Mouse (Mus musculus): ENCODE data around the gene Trub1.
A peak's percentile ranks its signal among the peaks of the same experiment; 100 is the strongest.

The Trub1 gene

DNA sequence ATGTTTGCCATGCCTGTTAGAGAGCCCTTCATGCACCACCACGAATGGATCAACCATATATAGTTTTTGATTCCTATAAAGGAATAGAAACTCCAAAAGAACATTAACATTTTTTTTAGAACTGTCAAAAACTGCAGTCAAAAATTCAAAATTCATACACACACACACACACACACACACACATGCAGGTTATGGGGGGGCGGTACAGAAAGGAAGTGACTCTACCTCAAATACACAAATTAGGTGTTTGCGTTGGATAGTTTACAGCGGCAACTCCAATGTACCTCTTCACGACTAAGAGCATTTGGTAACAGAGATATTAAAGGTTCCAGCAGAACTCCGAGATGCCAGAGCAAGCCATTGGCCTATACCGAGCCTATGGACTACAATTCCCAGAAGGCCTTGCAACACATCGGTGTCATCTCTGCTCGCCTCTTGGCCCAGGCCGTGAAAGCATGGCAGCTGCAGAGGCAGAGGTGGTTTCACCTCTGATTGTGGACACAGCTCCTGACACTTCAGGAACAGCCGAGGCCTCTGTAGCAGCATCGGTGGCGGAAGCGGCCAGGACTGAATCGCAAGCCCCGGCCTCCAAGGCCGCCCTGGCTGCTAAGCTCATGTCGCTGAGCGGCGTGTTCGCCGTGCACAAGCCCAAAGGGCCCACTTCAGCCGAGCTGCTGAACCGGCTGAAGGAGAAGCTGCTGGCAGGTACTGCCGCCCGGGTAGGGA lies at the start of gene Trub1:
Gene Trub1, plus strand, starts transcription at position 421 of the 726 bp plus-strand sequence.
- peak; percentile 67 to 75 for DNase-seq (ENCODE audit: low spot score in 2 of 2)

GRCm38 (mm10) chr19:57403700-57404501 lies 48.8 kb upstream of the Trub1 start:
- DNase-seq (ENCODE audit: low spot score in 2 of 2) = peak; percentile 48 to 81

DNA sequence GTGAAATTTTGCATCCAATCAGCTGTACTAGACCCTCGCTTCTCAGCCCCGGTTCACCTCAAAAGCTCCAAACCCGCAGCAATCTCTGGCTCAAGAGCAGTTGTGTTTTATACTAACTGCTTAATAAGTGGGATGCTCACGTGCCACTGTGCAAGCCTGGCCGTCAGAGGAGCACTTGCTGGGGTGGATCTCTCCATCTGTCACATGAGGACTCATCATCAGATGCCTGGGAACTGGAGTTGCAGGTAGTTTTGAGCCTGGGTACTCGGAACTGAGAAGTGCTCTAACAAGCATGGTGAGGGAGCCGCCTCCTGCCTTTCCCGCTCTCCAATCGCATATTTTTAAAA lies 48.2 kb upstream of the Trub1 start:
- DNase-seq (ENCODE audit: low spot score in 2 of 2) = no peak

DNA sequence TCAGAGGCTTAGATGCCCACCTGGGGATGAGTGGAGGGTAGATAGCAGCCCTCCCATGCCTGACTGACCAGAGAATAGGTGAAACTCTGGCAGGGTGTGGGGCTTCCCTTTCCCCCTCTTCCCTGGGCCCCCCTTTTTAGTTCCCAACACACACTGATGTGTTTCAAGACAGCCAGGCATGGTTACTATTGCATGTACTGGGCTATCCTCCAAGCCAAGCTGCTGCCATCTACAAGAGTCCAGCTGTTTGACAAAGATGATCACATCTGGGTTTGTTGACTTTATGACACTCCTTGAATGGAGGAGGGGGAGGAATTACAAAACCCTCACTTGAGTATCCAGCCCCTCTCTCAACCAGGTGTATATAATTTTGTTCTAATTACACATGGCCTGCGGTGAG lies 44.8 kb upstream of the Trub1 start:
- no peak for DNase-seq (ENCODE audit: low spot score in 2 of 2)

- peak; percentile 50 to 62 for DNase-seq (ENCODE audit: low spot score in 2 of 2)
Measured at GRCm38 (mm10) chr19:57411375-57412196, 41.1 kb upstream of the Trub1 start.

GRCm38 (mm10) chr19:57413170-57413569 lies 39.5 kb upstream of the Trub1 start:
- no peak for DNase-seq (ENCODE audit: low spot score in 2 of 2)

DNA sequence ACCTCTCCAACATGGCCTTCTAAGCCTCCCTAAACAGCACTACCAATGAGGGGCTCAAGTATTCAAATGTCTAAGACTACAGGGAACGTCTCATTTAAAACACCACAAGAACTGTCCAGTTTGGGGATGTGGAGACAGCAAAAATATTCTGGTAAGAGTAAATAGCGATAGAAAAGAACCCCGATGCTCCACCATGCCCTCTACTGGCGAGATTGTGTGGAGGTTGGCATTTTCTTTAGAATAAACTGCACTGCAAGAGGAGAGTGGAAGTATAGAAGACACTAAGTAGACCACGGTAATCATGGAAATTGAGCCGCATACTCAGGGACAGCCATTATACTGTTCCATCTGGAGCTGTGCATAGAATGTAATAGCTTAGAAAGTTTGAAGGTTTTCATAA lies 38.8 kb upstream of the Trub1 start:
- DNase-seq (ENCODE audit: low spot score in 2 of 2) = peak in 1 of 2 experiments; percentile 33

- no peak for DNase-seq (ENCODE audit: low spot score in 2 of 2)
Measured at GRCm38 (mm10) chr19:57415031-57415807, 37.5 kb upstream of the Trub1 start.

DNA sequence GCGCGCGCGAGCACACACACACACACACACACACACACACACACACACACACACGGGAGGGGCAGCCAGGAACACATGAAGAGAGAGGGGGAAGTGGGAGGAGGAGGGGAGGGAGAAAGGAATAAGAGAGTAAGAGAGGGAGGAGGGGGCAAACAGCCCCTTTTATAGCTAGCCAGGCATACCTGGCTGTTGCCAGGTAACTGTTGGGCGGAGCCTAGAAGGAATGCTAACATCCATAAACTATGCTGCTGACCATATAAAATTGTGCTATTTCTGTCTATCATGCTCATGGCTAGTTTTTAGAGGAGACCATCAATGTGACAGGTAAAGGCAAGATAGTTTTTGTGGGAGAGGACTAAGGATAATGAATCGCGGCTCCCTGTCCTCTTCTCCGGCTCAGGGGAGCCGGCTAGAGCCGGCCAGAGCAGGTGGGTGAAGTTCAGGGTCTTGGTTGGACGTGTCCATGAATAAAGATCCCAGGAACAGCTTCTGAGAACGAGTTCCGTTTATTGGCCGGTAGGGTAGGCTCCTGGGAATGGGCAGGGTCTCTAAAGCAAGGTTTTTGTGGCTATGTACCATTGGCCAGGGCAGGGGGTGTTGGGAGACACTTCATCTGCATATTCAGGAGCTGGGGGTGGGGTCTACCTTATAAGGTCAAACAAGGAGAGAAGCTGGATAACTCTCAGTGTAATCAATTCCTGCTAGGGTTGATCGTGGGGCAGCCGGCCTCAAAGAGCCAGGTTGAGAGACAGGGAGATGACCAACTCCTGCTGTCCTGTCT lies 34.7 kb upstream of the Trub1 start:
- DNase-seq (ENCODE audit: low spot score in 2 of 2) = no peak

DNA sequence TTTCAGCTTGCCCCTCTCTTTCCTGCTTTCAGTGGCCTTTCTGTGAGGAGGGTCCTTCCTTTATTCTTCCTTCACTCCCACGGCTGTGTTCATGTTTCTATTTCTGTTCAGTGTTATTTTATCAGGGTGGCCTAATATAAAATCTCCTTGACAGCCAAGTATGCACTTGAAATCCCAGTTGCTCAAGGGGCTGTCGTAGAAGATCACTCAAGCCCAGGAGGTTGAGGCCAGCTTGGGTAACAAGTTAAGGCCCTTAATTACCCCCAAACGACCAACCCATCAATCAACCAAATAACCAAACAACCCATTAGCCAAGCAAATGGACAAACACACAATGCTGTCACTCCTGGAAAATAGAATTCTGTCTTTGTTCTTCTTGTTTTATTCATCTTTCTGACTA lies 29.3 kb upstream of the Trub1 start:
- no peak for DNase-seq (ENCODE audit: low spot score in 2 of 2)

- DNase-seq (ENCODE audit: low spot score in 2 of 2) = no peak
Measured at GRCm38 (mm10) chr19:57425296-57425695, 27.4 kb upstream of the Trub1 start.

DNA sequence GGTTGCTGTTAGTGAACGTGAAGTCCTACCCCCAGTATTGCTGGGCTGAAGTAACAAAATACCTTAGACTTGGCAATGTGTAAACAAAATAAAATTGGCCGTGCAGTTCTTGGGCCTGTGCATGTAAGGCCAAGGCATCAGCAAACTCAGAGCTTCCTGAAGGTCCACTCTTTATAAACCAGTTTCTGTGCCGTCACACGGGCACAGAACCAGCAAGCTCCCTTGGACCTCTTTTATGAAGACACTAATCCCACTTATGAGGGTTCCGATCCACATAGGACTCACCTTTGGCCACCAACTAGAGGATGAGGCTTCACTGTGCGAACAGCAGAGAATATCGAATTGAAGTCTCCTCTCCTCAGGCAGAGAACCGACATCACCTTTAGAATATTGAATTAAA lies 25.9 kb upstream of the Trub1 start:
- DNase-seq (ENCODE audit: low spot score in 2 of 2) = no peak

DNA sequence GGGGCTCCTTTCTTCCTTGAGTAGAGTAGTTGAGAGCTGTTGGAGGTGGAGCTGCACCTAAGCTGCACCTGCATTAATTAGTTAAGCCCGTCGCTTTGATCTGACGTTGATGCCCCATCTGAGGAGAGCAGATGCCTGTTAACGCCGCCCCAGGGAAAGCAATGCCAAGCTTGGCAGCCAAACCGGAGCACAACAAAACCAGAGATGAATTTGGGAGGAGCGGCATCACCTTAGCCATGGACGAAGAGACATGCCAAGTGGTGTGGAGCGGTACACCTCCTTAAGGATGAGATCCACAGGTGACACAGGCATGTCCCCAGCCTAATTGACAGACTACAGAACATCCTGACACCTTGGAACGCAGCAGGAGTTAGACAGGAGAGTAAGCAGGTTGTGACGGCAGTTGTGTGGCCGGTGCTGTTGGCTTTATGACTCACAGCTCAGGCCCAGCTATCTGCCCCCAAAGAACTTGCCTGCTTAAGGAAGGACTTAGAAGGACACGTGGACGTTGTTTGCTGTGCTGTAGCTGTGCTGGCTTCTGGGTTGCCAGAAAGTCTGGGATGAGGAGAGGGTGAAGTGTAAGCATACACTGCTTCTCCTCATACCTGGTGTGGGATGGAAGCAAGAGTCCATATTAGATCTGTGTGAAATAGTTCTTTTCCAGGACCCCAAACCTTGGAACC lies 24.8 kb upstream of the Trub1 start:
- DNase-seq (ENCODE audit: low spot score in 2 of 2) = no peak

GRCm38 (mm10) chr19:57428641-57429040 lies 24.1 kb upstream of the Trub1 start:
- DNase-seq (ENCODE audit: low spot score in 2 of 2) = no peak

DNA sequence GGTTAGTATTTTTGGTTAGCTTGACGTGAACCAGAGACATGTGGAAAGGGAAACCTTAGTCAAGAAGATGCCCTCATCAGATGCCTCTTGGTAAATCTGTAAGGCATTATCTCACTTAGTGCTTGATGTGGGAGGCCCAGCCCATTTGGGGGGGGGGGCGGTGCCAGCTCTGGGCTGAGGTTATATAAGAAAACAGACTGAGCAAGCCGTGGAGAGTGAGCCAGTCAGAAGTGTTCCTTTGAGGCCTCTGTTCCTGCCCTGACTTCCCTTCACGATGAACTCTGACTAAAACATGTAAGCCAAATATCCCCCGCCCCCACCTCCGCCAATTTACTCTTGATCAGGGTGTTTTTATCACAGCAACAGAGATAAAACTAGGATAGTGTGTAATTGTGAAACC lies 22.8 kb upstream of the Trub1 start:
- DNase-seq (ENCODE audit: low spot score in 2 of 2) = peak; percentile 63 to 72

DNA sequence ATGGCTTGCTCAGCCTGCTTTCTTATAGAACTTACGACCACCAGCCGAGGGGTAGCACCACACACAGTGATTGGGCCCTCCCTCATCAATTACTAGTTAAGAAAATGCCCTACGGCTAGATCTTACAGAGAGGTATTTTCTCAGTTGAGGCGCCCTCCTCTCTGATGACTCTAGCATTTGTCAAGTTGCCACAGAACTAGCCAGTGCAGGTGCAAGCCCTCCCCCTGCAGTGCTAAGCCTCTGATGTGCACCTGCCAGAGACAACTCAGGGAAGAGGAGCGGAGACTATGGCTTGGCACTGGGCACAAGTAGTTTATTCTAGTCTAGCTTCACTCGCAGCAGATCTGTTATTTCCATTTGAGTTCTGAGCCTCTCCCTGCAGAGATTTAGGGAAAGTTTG lies 21.2 kb upstream of the Trub1 start:
- peak; percentile 73 to 76 for DNase-seq (ENCODE audit: low spot score in 2 of 2)

DNA sequence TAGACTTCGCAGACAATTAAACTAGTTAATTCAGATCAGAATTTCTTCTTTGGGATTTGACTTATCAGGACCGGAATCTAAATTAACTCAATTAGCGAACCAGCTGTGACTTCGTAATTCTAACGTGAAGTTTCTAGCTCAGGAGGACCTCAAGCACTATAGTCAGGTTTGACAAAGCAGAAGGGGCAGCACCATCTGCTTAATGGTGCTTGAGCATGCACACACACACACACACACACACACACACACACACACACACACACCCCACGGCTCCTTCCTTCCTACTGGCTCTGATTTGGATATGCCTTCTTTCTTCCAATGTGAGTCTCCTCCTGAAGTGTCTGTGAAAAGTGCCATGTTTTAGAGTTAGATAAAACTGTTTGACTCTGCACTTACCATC lies 18.7 kb upstream of the Trub1 start:
- DNase-seq (ENCODE audit: low spot score in 2 of 2) = no peak

GRCm38 (mm10) chr19:57436586-57437021 lies 16.1 kb upstream of the Trub1 start:
- DNase-seq (ENCODE audit: low spot score in 2 of 2) = no peak

DNA sequence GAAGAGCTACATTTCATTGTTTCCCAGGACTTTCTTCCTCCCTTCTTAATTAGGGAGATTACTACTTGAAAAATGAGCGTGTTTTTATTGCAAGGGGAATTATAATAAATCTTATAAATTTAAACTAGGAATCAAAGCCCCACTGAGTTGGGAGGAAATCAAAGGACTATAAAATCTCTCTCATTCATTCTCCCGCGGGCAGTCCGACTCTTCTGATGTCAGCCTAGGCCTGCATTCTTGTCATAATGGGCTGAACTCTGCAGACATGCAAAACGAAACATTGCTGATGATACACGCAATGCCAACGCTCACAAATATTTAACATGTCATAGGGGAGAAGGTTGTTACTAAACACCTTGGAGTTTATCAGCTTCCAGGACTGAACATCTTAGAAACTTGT lies 15.7 kb upstream of the Trub1 start:
- DNase-seq (ENCODE audit: low spot score in 2 of 2) = no peak

- DNase-seq (ENCODE audit: low spot score in 2 of 2) = no peak
Measured at GRCm38 (mm10) chr19:57439296-57439695, 13.4 kb upstream of the Trub1 start.
